Mouse (Mus musculus) retina, adult 2 months (tissue): ENCODE results near the gene Sfxn1.

Experiments used
- DNase-seq: peaks from one replicate; pipeline ENCODE4 v3.0.0-alpha.2; 2012; ENCODE audit warnings: low read depth, low spot score

Gene Sfxn1

DNA sequence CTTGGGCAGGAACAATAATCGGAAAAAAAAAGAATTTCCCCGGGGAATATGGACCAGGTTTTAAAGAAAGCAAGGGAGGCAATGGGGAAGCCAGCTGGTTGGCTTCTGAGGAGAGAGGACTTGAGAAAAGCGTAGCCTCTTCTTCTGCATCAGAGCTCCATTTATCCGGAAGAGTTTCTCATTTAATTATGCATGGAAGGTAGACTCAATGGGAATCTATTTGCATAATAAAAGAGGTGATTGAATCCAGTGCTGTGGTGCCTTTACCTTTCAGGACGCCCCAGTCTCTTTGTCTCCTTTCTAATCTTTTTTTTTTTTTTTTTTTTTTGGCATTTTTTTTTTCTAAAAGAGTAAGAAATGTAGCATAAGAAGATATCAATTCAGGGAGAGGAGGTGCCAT, 46.7 kb downstream of the Sfxn1 start:
- DNase-seq = no peak

DNA sequence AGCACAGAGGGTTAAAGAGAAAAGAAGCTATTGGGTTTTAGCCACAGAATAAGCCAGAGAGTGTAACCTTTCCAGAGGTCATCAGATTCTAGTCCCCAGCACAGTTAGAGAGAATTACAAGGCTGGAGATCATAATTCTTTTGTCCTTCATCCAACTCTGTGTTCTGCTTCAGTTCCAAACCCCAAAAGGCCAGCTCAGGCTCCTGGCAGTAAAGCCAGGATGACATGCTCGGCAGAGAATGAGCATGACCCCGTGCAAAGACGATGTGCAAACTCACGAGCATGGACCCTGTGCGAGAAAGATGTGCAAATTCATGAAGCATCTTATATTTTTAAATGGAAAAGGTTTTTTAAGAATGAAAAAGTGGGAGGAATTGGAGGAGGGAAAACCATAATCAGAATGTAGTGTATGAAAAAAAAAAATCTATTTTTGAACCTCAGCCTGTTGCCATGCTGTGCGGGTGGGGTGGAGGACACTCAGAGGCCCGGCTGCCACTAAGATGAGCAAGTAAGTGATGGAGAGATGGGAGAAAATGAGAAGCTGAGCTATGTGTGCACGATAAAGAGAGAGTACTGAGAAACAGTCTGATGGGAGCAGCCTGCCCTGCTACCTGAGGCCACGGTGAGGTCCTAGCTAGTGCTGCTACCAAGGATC, 66.2 kb downstream of the Sfxn1 start:
- no peak for DNase-seq

DNA sequence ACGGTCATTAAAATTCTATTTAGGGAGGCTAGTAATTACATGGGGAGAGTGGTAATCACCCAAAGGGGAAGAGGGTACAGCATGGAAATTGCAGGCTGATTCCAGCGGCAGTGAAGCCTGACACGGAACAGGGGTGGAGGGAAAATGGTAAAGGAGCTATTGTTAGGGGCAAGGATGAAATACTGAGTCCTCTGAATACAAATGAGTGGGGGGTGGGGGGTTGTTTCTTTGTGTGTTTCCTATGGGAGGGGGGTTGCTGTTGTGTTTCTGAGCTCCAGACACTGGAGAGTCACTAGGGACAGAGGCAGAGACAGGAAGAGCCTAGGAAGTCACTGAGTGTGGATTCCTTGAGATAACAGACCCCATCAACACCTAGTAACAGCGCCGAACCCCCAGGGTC, 72.1 kb downstream of the Sfxn1 start:
- DNase-seq = no peak

GRCm38 (mm10) chr13:54144624-54145023, 73.0 kb downstream of the Sfxn1 start:
- DNase-seq = no peak

- no peak for DNase-seq
Measured at GRCm38 (mm10) chr13:54147328-54147727, 75.7 kb downstream of the Sfxn1 start.

DNA sequence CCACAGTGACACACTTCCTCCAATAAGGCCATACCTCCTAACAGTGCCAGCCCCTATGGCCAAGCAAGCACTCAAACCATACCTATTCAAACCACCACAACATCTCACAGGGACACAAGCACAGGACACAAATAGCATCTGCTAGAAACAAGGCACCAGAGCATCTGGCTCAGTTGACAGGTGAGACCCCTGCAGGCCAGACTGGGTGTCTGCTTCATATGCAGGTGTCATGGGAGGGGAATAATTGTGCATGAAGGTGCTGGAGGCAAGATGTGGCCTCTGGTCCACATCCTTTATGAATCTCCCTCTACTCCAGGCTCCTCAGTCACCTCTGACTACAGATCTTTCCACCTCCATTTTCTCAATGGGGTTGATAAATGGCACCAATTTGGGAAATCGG, 80.8 kb downstream of the Sfxn1 start:
- no peak for DNase-seq

- no peak for DNase-seq
Measured at GRCm38 (mm10) chr13:54152911-54153310, 81.2 kb downstream of the Sfxn1 start.

DNA sequence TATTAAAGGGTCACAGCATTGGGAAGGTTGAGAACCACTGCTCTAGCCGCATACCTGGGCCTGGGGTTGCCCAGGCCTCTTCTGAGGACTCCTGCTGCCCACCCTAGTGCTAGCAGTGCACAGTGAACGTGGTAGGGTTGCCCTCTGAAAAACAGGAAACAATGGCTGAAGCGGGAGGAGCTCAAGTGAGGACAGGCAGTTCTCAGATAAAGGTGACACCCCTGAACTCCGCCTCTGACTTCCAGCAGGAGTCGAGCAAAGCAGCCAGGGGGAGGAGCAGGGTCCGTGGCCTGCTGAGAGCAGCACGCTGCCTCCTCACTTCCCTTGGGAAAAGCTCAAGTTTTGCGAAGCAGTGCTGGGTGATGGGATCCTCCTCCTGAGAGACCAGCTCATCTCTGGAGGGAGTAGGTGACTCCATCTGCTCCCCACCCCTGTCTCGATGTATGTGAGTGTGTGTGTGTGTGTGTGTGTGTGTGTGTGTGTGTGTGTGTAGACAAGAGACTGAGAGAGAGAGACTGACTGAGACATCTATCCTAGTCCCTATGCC, 82.1 kb downstream of the Sfxn1 start:
- no peak for DNase-seq

GRCm38 (mm10) chr13:54155822-54156221, 84.2 kb downstream of the Sfxn1 start:
- DNase-seq = no peak
